Mouse (Mus musculus): Measurements from ENCODE around the gene Necap2. TPM values are rescaled to one million over a fixed set of nuclear protein-coding genes. Genes with fewer than 3 reads are reported as not detected.

The Necap2 gene
- polyA plus RNA-seq, 1 experiment: 77.0 TPM

DNA sequence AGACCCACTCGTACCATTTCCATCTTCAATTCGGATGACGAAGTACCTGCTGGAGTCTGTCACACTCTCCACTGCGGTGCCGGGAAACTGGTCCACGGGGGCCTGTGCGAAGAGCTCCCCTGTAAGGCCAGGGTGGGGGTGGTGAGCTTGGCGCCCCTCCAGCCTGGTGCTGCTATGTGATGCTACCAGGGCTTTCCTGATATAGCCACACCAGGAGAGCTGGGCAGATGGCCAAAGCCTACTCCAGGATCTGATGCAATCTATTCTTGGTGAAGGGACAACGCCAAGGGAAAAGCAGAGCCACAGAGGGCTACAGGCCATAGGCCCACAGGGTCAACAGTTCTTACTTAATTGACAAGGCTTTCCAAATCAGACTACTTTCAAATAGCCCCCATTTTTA is 4.5 kb downstream of the Necap2 start:
- DNase-seq (ENCODE audit: low spot score): no peak

DNA sequence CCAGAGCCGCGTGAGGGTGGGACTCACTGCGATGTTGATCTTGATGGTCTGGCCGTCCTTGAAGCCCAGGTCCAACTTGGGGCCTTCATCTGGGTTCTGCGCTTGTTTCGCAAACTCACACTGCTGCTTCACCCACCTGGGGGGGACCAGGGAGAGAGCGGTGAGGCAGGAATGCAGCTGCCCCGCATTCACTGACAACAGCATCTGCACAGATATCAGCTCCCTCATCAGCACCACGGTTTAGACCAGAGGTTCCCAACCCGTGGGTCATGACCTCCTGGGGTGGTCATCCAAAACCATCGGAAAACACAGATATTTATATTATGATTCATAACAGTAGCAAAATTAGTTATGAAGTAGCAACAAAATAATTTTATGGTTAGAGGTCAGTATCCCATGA is 5.7 kb downstream of the Necap2 start:
- no peak for DNase-seq (ENCODE audit: low spot score)

DNA sequence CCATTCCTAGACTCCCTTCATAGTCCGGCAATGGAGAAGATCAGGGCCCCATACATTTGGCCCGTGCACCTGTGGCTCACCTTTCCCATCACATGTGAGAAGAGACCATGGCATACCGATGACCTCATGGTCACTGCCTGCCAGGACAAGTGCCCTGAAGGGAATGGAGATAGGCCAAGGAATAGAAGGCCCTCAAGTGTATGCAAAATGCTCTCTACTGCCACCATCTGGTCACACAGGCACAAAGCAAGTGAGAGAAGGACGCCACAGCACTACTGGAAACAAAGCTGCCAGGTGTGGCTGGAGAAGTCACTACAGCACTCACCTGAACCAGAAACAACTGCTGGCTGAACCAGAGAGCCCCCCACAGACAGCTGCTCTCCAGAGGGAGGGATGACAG is 8.4 kb downstream of the Necap2 start:
- DNase-seq (ENCODE audit: low spot score): no peak

DNA sequence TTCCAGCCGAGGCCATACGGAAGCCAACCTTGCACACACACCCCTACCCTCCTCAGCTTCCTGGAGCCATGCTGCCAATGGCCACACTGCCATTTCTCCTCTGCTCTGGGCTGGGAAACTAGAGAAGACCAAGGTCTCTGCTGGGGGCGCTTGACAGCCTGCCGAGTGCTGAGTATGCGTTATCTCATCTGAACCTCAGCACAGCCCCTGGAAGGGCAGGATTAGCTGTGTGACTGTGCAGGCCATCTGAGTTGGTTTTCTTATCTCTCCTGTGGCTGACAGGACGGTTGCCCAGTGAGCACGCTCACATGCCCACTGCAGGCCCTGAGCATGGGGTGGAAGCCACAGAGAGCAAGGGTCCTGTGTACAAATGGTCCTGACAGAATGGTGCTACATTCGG is 9.5 kb downstream of the Necap2 start:
- no peak for DNase-seq (ENCODE audit: low spot score)

DNA sequence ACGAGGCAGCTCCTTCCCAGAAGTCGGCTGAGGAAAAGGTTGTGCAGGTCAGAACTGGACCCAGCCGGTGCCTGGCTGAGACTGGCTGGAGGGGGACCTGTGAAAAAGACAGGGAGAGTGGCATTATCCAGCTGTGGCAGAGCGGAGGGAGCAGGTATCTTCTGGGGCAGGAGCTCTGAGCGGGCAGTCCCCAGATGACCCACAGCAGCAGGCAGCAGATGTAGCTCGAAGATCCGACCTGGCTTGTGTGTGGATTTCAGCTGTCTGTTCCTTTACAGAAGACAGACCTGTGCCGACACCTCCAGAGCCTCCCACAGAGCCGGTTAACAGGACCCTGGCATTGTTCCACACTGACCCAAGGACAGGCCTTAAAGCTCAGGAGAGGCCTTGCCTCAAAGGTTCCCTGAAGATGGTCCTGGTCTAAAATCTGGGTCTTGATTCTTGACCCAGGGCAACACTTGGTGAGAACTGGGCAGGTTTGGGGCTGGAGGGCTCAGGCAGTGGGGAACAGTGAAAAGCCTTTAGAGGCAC is 10.6 kb downstream of the Necap2 start:
- no peak for DNase-seq (ENCODE audit: low spot score)

DNA sequence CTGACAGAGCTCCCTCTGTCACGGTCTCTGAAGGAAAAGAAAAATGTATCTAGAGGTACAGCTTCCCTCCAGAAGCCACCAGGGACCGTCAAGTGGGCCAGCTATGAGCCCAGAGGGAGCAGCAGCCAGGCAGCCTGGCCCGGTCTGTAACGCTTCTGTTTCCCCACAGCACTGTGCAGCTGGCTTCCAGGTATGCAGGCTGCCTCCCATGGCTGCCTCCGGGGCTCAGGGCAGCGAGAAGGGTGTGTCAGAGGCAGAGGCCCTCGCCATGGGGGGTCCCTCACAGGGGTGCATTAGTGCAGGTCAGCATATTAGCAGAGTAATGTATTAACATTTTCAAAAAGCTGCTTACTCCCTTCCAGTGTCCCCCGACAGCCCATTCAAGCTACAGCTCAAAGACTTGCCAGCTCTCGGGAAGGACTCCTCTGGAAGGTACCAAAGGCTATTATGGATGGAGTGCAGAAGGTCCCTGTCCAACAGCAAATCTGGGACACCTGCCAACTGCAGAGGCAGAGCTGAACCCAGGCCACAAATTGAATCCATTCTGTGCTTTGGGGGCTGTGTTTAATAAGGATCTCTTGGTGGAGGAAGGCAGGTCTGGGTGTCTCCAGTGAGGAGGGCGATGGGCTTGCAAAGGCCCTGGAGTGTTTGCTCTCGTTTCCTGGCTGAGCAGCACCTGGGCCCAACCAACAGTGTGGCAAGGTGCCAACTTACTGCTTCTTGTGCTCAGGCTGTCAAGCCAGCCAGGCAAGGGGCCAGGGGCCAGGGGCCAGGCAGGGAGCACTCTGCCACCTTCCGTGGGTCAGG is 11.2 kb downstream of the Necap2 start:
- DNase-seq (ENCODE audit: low spot score): no peak

DNA sequence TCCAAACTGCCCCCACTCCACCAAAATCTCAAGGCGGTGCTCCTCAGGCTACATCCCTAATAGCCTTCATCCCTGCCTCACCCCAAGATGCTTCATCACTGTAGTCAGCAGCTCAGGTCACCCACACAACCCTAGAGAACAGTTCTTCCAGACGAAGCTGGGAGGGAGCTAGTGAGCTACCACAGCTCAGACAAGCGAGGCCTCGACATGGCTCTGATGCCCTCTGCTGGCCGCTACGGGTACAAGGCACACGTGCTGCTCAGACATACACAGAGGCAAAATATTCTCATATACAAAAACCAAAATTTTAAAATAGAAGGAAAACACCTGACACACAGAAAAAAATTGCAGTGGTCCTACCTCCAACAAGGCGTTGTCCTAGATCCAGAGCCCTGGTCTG is 13.0 kb downstream of the Necap2 start:
- DNase-seq (ENCODE audit: low spot score): no peak

DNA sequence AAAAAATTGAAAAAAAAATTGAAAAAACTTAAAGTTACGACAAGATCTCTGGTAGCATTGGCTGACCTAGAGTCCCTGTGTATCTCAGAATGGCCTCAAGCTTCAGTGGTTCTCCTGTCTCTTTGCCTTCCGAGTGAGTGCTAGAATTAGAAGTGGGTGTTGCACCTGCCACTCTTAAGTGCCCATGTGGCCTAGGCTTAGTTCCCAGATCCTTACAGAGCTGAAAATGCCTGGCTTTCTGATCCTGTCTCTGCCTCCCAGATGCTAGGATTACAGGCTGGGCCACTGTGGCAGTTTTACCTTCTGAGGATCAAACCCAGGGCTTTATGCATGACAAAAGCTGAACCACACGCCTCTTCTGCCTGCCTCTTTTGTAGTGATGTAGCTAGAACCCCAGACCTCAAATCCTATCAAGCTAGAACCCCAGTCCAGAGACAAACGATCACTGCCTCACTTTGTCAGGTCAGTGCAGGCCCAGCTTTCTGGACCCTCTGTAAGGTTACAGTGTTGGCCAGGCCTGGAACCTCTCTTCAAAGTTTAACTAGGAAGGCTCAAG is 14.0 kb downstream of the Necap2 start:
- DNase-seq (ENCODE audit: low spot score): no peak

DNA sequence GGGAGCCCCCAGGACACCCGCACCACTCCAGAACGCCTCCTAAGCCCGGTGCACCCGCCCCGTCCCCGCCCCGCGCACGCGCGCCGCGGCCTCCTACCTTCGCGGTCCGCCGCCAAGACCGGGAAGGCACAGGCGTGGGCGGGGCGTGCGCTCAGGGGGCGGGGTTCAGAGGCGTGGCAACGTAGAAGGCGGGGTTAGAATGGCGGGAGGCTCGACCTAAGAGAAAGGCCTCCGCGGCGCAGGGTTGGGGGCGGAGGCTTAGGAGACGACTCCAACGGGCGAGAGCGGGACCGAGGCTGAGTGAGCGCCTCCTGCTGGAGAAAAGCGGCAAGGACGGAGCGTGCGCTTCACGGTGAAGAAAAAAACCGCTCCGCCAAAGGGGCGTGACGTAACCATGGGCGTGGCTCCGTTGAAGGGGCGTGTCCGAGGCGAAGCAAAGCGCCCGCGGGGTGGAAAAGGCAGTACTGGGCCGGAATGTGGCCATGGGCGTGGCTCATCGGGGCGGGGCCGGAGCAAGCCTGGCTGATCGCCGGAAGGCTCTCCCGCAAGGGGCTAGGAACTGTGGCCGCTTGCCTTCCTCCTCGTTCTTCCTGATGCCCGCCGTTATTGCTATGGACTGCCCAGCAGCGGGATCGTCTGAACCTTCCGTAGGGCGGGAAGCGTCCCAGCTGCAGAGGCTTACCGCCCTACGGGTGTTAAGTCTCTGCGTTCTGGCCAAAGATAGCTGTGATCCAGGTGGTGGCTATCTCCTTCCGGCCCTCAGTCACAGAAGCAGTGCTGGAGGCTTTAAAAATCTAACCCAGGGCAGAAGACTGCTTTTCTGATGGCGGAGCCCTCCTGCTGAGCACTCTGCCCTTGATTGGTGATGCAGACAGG is 17.5 kb downstream of the Necap2 start, which contains the start of gene Crocc:
TSS of gene Crocc (minus strand) at position 125 of the 876 bp plus-strand sequence.
- DNase-seq (ENCODE audit: low spot score): peak; percentile 99

DNA sequence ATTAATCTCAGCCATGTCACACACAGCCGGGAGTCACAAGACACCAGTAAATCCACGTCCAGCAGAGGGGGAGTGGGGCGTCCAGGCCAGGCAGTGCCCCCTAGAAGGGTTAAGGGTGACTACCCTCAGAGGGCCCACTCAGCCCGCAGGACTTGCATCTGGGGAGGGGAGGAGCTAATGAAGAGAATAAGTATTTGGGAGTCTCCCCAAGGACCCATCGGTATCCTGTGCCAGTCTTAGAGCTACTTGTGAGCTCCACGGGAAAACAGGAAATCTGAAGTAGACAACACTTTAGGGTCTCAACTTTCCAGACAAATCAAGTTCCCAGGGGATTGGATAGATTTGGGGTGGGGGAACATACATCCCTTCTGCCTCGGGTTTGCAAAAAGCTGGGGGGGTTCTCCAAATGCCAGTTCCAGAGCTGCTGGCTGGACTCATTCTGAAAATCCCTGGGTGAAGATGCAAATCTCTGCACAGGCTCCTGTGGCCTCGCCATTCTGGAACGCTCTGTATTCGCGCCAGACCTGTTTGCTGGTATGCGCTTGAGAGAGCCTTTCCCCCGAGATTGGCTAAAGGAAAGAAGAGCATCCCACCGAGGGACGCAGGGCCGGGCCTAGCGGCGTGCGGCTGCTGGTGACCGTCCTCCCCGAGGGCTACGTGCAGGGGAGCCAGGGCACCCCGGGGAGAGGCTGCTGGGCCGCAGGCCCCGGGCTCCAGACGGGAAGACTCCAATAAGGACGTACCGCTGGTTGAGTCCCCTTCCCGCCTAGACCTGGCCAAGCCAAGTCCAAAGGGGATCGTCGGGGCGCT is 18.3 kb downstream of the Necap2 start:
- no peak for DNase-seq (ENCODE audit: low spot score)

DNA sequence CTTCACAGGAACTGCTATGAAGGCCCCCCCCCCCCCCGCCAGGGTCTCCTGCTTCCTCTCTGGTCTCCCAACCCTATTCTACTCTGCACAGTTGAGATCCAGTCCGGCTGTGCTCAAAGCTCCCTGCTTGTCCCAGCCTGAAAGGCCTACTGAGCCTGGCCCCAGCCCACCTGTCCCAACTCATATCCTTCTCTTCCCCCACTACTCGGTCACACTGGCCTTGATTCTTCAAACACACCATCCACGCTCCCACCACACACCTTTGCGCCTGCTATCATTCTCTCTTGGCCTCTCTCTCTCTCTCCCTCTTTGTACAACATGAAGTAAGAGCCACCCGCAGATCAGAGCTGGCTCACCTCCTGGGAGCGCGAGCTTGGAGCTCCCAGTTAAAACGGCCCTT is 19.3 kb downstream of the Necap2 start:
- DNase-seq (ENCODE audit: low spot score): no peak

DNA sequence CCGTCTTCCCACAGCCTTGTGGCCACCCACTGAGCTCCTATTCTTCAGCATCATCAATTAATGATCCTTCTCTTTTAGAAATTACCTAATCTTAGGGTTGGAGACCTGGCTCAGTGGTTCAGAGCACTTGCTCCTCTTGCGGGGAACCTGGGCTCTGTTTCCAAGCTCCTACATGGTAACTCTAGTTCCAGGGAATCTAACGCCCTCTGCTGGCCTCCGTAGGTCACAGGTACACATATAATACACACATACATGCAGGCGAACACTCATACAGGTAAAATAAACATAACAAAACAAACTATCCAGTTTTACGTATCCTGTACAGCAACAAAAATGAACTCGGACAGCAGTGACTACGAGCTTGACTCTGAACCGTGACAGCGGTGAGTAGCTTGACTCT is 21.2 kb downstream of the Necap2 start:
- DNase-seq (ENCODE audit: low spot score): no peak

DNA sequence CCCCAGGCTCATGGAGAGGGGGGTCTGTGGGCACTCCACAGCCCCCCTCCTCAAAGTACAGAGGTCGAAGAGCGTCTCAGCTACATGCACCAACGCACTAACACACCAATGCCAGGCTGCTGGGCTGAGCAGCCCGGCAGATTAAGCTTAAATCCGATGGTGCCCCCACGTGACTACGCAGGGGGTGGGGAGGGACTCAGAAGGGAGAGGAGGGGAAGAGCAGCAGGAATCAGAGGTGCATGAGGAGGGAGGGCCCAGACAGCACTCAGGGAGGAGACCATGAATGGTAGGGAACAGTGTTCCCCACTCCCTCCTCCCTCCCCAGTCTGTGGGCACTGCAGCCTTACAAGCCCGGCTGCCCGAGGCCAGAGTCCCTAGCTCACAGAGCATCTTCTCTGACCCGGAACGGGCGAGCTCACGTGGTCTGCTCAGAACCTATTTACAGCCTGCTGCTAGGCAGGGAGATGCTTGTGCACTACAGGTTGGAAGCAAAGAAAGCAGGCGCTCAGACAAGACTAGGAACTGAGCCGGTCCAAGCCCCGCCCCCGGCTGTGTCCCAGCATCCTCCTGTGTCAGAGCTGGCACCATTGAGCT is 24.5 kb downstream of the Necap2 start:
- no peak for DNase-seq (ENCODE audit: low spot score)

DNA sequence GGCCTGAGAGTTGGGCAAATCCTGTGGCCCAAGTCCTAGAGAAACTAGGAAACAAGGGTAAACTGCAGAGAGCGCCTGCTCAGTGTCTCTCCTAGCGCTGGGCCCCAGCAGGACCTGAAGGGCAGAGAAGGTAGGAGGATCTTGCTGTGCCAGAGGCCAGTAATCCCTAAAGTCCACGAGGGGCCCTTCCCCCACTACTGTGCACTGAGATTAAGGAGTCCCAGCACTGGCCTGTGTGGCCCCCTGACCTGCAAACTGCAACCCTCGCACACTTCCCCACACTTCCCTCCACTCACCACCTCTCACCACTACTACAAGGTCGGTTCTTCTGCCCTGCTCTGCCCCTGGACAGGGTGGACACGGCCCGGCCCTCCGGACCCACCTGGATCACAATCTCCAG is 25.0 kb downstream of the Necap2 start:
- no peak for DNase-seq (ENCODE audit: low spot score)

DNA sequence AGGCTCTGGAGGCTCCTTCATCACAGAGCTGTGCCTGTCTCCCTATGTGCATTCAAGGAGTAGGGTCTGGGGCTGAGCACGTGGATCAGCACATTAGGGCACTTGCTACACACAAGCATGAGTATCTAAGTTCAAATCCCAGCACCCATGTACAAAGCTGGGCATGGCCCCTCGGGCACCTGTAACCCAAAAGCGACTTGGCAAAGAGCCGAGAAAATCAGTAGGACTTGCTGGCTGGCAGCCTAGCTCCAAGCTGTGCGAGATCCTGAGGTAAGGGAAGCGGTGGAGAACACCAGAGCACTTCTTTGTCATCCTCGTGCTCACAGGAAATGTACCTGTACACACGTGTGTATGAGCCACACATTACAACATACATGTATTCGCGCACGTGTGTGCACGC is 25.7 kb downstream of the Necap2 start:
- no peak for DNase-seq (ENCODE audit: low spot score)

DNA sequence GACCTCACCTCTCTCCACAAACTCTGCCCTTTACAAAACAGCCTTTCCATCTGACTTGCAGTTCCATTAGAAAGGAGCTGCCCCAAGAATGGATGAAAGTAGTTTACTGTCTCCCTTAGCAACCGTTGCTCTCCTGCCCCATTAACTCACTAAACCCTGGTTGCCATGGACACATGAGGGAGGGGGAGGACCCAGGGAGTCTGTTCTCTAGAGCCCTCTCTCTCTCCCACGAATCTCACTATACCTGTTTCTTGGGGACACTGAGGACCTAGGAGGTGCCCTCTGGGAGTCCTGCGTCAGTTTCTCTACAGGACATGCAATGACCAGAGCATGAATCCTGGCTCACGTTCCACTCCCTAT is 28.7 kb downstream of the Necap2 start:
- no peak for DNase-seq (ENCODE audit: low spot score)

DNA sequence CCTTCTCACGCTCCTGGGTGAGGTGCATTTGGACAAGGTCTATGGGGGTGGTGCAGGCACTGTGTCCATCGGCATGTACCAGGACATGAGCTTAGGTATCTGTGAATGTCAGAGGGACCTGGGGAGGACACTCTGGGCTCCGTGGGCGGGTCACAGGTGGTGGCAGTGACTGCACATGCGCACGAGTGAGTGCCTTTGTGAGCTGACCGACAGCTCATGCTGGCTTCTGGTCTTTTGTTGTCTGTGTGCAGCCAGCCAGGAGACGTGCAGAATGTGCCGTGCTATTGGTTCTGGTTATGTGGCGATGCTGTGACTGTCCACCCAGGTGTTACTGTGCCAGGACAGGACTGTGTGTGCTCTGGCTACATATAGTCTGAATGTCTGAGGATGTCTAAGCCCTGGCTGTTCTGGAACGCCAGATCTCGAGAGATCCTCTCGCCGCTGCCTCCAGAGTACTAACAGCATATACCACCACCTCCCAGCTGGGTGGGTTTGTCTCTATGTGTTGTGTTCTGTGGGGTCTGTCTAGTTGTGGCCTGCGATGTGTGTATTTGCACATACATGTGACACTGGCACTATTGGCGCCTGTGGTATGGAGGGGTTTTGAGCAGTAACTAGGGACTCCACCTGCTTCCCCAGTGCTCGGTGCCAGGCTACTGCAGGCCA is 29.2 kb downstream of the Necap2 start:
- DNase-seq (ENCODE audit: low spot score): no peak

DNA sequence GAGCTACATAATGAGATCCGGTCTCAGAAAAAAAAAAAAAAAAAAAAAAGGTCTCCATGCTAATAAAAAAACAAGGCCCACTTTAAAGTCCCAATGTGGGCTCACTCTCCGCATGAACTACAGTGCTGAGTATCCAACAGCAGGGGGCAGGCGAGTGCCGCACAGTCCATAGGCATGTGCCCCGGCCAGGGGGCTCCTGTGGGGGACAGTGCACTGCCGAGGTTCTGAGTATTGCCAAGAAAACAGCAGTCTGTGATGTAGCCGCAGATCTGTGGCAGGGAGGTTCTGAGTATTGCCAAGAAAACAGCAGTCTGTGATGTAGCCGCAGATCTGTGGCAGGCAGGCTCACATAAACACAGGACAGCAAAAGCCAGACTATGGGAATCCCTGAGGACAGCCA is 33.3 kb downstream of the Necap2 start:
- DNase-seq (ENCODE audit: low spot score): no peak

DNA sequence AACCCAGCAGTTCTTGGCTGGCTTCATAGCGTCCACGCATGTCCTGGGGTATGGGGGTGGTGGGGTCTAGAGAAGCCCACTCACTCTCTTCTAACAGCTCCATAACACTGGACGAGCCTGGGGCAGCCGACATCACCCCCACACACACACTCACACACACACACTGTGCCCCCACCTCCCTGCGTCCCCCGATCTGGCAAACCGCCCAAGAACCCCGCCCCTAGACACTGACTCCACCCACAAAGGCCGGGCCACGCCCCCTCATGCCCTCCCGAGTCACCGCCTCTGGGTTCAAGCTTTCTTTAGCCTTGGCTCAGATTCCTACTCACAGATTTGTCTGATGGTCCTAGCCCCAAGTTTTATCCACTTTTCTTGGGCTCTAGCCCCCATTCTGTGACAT is 37.0 kb downstream of the Necap2 start:
- DNase-seq (ENCODE audit: low spot score): no peak

DNA sequence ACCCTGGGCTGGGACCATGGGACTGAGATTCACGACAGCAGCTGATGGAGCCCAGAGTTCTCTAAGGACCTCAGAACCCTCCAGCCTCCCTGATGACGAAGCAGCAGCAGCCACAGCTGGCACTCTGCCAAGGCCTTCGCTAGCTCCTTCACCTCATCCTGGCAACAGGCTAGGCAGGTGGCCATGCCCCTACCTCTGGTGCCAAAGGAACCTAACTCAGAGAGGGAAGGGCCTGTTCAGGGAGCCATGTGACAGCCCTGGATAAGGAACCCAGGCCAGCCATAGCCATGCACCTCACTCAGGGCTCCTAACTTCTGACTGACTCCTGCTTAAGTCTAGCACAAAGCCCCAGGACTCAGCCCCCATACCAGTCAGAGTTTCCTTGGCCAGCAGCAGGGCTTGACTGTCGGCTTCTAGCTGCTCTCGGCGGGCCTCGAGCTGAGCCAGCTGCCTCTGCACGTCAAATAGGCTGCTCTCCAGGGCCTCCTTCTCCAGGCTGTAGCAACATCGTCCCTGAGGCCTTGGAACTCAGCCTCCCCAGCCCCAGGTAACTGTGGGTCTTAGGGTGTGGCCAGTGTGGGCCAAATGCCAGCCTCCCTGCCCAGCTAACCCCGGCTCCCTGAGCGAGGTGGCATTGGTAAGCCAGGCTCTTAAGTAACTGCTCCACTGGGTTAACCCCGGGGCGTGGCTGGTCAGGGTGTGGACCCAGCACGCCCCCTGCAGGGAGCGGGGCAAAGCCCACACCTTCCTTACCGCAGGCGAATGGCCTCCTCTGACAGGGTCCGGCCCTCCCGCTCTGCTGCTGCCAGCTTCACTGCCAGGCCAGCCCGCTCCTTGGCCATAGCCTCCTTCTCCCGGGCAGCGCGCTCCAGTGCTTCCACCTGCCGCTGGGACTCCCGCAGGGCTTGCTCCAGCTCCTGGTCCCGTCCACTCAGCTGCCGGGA is 44.3 kb downstream of the Necap2 start:
- no peak for DNase-seq (ENCODE audit: low spot score)

All from urinary bladder, adult 2 months (tissue).